Mouse (Mus musculus): ENCODE measurements around the gene Tgtp1. TPM values are rescaled to one million over a fixed set of nuclear protein-coding genes. Genes with fewer than 3 reads are reported as not detected.
"Not testable (repeated sequence)": the region's sequence is repeated elsewhere in the genome, so short reads cannot be mapped to it uniquely, and the experiment has no call there.

The Tgtp1 gene
- under 1 TPM in 1 of 2 experiments, not detected in 1; 0.11 TPM for total RNA-seq (2021)

DNA sequence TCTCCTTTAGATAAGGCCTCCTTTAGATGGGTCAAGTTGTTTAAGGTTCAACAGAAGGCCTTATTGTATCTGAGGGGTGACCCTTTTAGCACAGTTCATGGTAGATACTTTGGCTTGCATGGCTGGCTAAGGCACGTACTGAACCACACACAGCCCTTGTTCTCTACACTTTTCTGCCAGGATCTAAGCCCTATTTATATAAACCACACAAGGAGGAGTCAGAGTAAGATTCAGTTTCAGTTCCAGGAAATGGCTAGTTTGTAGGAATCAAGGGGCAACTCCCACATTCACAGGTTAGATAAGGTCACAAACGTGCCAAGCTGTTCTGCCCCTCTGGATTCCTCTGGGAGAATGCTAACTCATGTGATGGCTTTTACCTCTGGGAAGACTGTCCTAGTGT, at the start of gene Tgtp1:
Gene Tgtp1, minus strand, starts transcription at position 155 of the 400 bp plus-strand sequence.
- DNase-seq (ENCODE audit: extremely low spot score in 1 of 2, low spot score in 2 of 2); intact Hi-C loops (cut with DNase I): not testable (repeated sequence)

DNA sequence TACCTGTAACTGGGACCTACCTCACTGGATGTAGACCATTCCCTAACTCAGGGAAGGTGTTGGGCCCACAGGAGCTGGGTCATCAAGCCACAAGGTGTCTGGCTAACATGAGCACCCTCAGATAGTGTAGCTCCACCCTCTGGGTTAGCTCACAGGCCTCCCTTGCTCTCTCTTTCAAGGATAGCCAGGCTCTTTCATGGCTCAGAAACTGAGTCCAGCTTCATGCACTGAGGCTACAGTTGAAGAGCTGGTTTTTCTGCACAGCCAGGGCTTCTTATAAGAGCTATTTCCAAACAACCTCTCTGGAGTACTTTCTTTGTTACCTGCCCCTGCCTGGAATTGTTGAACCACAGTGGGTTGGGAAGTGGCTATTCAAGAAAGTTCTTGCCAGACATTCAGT, 18.1 kb upstream of the Tgtp1 start:
- intact Hi-C loops (cut with DNase I); DNase-seq (ENCODE audit: extremely low spot score in 1 of 2, low spot score in 2 of 2): not testable (repeated sequence)

DNA sequence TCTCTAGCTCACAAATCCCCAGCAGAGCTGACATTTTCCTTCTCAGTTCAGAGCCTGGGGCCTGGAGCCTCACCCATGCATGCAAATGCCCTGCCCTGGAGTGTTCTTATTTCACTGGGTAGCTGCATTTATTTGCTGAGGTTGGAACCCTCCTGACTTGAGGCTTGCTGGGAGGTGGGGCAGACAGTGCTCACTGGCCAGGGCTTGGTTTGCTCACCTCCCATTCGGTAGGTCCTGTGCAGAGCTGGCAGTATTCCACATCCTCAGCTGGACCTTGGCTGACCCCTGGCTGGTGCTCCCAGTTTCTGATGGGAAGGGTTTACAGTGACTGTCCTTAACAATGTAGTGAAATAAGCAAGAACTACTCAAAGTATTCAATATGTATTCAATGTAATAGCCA, 12.8 kb upstream of the Tgtp1 start:
- DNase-seq (ENCODE audit: extremely low spot score in 1 of 2, low spot score in 2 of 2); intact Hi-C loops (cut with DNase I): not testable (repeated sequence)

DNA sequence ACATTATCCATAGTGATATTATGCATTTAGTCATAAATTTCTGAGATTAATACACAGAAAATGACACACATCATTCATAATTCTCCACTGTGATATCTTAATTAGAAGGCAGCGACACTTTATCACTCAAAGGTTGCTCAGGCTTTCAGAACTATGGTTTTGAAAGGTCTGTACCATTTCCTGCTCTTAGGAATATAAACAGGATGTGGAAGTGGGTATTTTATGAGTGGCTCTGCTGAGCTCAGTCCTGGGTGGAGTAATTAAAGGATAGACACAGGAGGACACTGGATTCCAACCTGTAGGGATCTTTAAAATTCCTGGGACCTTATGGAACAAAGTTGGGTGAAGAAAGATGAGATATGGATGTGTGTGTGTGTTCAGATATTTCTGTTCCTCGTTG, 12.3 kb upstream of the Tgtp1 start:
- intact Hi-C loops (cut with DNase I) = not testable (repeated sequence)

DNA sequence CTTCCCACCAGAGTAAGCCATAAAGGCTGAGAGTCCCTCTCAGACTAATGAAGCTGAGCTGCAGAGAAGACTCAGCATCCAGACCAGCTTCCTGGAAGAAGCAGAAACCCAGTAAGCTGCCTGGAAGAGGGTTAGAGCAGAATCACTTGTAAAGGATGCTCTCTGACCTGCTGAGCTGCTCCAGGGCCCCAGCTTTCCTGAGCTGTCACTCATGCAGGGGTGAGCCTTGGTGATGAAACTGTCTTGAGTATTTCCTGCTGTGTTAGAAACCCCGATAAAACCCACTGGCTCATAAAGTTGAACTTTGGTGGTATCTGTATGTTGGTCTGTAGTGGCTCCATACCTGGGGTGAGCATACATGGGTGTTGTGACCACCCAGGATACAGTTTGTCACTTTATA, 6.4 kb upstream of the Tgtp1 start:
- intact Hi-C loops (cut with DNase I); DNase-seq (ENCODE audit: extremely low spot score in 1 of 2, low spot score in 2 of 2): not testable (repeated sequence)

More for the DNA sequence above, 12.3 kb upstream of the Tgtp1 start:
- DNase-seq (ENCODE audit: extremely low spot score in 1 of 2, low spot score in 2 of 2) = not testable (repeated sequence)

DNA sequence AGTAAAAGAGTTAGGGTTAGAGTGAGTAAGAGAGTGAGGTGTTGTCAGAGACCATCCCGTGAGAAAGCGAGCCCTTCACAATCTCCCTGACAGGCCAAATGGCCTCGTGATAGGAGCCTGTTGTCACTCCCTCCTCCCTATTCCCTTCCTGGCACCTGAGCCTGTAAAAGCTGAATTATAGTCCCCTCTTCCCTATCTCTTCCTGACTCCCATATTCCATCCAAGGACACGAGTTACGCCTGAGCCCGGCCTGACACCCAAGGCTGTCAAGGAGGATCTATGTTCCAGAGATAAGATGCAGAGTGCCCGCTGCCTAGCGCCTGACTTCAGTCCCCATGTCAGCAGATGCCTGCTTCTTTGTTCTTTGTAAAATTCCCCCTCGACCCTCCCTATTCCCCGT, 676 bp downstream of the Tgtp1 start:
- DNase-seq (ENCODE audit: extremely low spot score in 1 of 2, low spot score in 2 of 2); intact Hi-C loops (cut with DNase I): not testable (repeated sequence)

DNA sequence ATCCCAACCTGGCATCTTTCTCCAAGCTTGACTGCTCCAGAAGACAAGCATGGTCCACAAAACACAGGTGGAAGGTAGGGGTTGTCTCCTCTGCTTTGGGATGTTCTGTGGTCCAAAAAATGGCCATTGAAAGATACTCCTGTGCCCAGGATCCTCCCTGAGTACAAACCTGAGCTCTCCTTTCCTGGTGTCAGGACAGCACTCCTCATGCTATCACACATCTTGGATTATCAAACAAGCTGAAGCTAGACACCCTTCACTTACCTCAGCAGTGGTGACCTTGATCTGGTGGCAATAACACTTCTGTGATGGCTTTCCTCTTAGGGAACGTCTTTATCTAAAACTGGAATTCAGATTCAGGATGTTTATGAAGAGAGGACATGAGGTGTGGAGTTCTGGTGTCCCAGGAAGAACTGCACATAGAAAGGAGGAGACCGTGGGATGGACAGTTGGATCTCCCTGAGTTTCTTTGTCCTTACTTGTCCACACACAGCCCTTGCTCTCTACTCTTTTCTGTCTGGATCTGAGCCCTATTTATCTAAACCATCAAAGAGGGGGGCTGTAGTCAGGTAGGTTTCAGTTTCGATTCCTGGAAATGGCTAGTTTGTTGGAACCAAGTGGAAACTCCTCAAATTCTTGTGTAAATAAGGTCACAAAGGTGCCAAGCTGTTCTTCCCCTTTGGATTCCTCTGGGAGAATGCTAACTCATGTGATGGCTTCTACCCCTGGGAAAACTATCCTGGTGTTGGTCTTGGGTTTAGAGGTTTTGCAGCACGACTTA, 2.0 kb downstream of the Tgtp1 start, which contains the start of gene Gm12185:
Gene Gm12185, minus strand, starts transcription at position 487 of the 781 bp plus-strand sequence.
- DNase-seq (ENCODE audit: extremely low spot score in 1 of 2, low spot score in 2 of 2); intact Hi-C loops (cut with DNase I): not testable (repeated sequence)

DNA sequence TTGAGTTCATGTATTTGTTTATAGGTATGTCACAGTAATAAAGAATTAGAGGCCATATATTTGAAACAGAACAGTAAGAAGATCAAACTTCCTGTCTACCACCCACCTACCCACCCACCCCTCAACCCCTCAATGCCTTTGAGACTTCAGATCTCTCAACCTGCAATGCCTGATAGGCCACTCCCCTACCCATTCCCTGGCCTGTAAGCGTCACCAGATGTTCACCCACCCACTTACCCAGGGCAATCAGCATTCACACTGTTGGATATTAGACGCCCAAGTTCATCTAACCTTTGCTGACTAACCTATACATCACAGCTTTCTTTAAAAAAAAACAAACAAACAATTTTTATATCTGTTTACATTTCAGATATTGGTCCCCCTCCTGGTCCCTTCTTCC, 4.0 kb downstream of the Tgtp1 start:
- intact Hi-C loops (cut with DNase I); DNase-seq (ENCODE audit: extremely low spot score in 1 of 2, low spot score in 2 of 2): not testable (repeated sequence)

DNA sequence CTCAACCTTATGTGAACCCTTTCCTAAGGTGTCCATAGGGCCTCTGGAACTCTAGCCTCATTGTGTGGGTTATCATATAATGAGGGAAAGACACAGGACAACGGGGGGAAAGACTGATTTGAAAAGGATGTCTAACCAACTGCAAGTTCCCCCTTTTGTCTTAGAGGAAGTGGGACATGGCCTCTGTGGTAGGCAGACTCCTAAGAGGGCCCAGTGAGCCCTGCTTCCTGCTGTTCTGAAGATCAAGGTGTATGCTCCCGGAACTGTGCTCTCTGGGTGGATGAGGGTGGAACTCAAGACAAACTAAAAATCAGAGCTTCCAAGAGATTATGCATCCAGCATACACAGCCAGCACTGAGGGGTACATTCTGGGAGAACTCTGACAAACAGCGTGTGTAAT, 5.8 kb downstream of the Tgtp1 start:
- DNase-seq (ENCODE audit: extremely low spot score in 1 of 2, low spot score in 2 of 2); intact Hi-C loops (cut with DNase I): not testable (repeated sequence)

DNA sequence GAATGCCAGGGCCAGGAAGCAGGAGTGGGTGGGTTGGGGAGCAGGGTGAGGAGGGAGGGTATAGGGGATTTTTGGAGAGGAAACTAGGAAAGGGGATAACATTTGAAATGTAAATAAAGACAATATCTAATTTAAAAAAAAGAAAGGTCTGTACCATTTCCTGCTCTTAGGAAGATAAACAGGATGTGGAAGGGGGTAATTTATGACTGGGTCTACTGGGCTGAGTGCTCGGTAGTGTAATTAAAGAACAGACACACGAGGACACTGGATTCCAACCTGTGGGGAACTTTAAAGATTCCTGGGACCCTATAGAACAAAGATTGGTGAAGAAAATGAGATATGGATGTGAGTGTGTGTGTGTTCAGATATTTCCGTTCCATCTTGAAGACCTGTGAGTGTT, 11.1 kb downstream of the Tgtp1 start:
- intact Hi-C loops (cut with DNase I) = not testable (repeated sequence)

DNA sequence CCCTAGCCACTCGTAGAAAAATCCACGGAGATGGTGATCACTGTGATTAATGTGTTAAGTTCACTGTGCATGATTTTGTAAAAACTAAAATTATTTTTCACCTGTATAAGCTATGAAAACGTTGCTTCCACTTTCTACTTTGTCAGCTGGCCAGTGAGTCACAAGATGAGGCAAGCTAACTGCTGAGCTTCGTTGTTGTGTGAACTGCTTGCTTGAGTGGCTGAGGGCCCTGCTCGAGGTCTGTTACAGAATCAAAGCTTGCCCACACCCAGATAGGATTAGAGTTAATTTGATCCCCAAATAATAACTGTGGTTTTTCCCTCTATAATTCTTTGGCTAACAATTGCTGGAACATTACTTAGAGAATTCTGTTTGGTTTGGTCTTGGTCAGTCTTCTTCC, 13.9 kb downstream of the Tgtp1 start:
- DNase-seq (ENCODE audit: extremely low spot score in 1 of 2, low spot score in 2 of 2); intact Hi-C loops (cut with DNase I): not testable (repeated sequence)

More for the DNA sequence above, 11.1 kb downstream of the Tgtp1 start:
- not testable (repeated sequence) for DNase-seq (ENCODE audit: extremely low spot score in 1 of 2, low spot score in 2 of 2)

DNA sequence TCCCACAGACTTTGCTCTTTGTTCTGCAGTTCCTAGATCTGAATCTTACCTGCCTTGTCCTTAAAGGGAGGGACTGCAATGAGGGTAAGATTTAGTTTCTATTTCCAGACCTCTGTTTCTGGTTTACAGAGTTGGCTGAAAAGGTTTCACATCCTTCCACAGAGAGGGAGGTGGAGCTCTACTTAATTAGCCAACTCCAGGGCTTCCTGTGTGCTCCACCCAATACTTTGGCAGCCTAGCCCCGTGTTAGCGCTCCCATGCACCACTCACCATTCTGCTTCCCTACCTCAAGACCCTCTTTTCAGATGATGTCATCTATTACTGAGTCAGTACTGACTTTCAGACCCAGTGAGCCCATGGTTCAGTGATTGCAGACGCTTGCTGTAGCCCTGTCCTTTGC, 14.7 kb downstream of the Tgtp1 start, which contains the start of gene 9930111J21Rik1:
Gene 9930111J21Rik1, minus strand, starts transcription at position 148 of the 400 bp plus-strand sequence.
- intact Hi-C loops (cut with DNase I); DNase-seq (ENCODE audit: extremely low spot score in 1 of 2, low spot score in 2 of 2): not testable (repeated sequence)

DNA sequence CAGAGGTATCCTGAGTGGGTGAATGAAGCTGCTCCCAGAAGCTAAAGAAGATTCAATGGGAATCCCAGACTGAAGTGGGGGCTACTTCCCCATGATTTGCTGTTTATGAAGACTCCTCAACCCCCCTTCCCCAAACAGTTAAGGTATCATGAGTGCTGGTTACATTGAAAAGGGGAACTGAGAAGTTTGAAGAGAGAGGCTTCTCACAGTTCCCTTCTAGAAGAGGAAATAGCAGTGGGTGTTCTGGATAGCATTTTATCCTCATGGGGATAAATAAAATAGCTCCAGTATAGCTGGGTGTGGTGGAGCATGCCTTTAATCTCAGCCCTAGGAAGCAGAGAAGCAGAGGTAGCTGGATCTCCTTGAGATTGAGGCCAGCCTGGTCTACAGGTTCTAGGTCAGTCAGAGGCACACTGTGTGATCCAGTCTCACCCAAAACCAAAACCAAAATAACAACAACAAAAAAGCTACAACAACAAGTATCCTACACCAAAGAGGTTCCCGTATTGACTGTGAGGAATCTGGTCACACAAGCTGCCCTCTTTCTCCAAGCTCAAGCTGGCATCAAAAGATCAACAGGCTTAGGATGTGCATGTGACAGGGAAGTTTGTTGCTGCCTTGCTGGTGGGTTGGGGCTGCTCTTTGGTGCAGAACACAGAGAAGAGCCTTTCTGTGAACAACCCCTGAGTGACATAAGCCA, 15.6 kb downstream of the Tgtp1 start, which contains the start of gene Olfr56:
Gene Olfr56, plus strand, starts transcription at position 650 of the 700 bp plus-strand sequence.
- intact Hi-C loops (cut with DNase I); DNase-seq (ENCODE audit: extremely low spot score in 1 of 2, low spot score in 2 of 2): not testable (repeated sequence)

DNA sequence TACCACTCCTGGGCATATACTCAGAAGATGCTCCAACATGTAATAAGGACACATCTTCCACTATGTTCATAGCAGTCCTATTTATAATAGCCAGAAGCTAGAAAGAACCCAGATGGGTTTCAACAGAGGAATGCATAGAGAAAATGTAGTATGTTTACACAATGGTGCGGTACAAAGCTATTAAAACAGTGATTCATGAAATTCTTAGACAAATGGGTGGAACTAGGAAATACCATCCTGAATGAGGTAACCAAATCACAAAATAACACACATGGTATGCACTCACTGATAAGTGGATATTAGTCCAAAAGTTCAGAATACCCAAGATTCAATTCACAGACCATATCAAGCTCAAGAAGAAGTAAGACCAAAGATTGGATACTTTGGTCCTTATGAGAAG, 19.3 kb downstream of the Tgtp1 start:
- DNase-seq (ENCODE audit: extremely low spot score in 1 of 2, low spot score in 2 of 2); intact Hi-C loops (cut with DNase I): not testable (repeated sequence)

DNA sequence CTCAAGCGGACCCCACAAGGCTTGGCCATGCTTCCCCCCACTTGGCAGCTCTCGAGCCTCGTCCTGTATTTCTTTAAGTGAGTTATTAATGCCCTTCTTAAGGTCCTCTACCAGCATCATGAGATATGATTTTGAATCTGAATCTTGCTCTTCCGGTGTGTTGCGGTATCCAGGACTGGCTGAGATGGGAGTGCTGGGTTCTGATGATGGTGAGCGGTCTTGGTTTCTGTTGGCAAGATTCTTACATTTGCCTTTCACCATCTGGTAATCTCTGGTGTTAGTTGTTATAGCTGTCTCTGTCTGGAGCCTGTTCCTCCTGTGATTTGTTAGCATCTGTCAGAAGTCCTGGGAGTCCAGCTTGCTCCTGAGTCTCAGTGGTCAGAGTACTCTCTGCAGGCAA, 47.9 kb downstream of the Tgtp1 start, which contains the start of gene Psme2b:
Gene Psme2b, minus strand, starts transcription at position 101 of the 400 bp plus-strand sequence.
- DNase-seq (ENCODE audit: extremely low spot score in 1 of 2, low spot score in 2 of 2); intact Hi-C loops (cut with DNase I): not testable (repeated sequence)

DNA sequence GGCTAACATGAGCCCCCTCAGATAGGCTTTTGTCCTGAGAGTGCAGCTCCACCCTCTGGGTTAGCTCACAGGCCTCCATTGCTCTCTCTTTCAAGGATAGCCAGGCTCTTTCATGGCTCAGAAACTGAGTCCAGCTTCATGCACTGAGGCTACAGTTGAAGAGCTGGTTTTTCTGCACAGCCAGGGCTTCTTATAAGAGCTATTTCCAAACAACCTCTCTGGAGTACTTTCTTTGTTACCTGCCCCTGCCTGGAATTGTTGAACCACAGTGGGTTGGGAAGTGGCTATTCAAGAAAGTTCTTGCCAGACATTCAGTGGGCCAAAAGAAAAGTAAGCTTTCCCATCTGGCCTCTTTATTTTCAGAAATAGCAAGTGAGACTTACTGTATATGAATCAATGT, 54.7 kb downstream of the Tgtp1 start:
- DNase-seq (ENCODE audit: extremely low spot score in 1 of 2, low spot score in 2 of 2); intact Hi-C loops (cut with DNase I): not testable (repeated sequence)
